Mouse (Mus musculus): ENCODE measurements around the gene Gpr68. TPM values are rescaled to one million over a fixed set of nuclear protein-coding genes. Genes with fewer than 3 reads are reported as not detected.

Gene Gpr68
- polyA plus RNA-seq (2017; shearing (Covaris generic)) = 86.3 TPM

DNA sequence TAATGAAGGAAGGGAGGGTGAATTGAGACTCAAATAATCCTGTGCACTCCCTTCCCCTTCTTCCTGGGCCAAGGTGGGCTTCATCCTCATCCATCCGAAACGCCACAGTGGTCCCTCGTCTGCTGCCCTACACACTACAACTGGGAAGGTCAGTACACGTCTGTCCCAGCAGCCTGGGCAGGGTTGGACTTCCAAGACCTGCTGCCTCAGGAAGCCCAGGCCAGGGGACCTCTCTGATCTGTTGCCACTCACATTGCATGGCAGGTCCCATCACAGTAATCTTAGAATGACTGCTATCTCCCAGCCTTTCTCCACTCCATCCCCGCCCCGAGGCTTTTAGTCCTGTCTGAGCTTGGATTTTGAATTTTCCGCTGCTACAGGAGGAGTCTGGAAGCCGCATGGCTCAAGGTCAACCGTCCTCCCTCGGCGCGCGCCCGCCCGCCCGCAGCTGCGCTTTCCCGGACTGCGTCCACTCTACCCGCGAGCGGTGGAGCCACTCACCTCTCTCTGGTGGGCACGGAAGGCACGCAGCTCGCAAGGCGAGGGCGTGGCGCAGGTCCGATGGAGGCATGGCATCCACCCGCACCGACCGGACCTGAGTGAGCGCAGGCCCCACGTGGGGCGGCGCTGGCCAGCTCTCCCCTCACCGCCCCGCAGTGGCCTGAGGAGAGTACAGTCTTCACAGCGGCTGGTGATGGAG, at the start of gene Gpr68:
Gene Gpr68 (minus strand): TSS at position 601 of the 700 bp plus-strand sequence.

Other genes with a start within 250 kb of the Gpr68 start
- 9.9 TPM for gene Rps6ka5, start 181.2 kb downstream of the Gpr68 start, polyA plus RNA-seq (2017; shearing (Covaris generic))
- gene Dglucy, start 129.1 kb downstream of the Gpr68 start, polyA plus RNA-seq (2017; shearing (Covaris generic)) = 13.8 TPM
- 144 TPM for gene Ccdc88c, start 120.9 kb upstream of the Gpr68 start, polyA plus RNA-seq (2017; shearing (Covaris generic))
- 22.8 TPM for gene Ppp4r3a, start 175.5 kb upstream of the Gpr68 start, polyA plus RNA-seq (2017; shearing (Covaris generic))

Measured in activated CD4-positive, CD25-positive, alpha-beta regulatory T cell, adult 9 weeks (primary cell).